Mouse (Mus musculus): ENCODE results near the gene Kif2c. TPM values are rescaled to one million over a fixed set of nuclear protein-coding genes. Genes with fewer than 3 reads are reported as not detected.
A peak's percentile ranks its signal among the peaks of the same experiment; 100 is the strongest.
"Not testable (repeated sequence)": the region's sequence is repeated elsewhere in the genome, so short reads cannot be mapped to it uniquely, and the experiment has no call there.

Gene Kif2c
- polyA plus RNA-seq, 1 experiment from 2014 or later = 108 TPM

GRCm38 (mm10) chr4:117188969-117189368 lies 6.5 kb upstream of the Kif2c start:
- 0 out of 2 replicates have a peak, but pooled peaks cover 4% of the 10 kb centered on the region for H3K4me1 ChIP-seq (replicated peaks)
- H3K9ac ChIP-seq (replicated peaks) = peak overlapping the region; percentile 51
- H3K9me3 ChIP-seq = no peaks in the 10 kb centered on the region
- no peak for ATAC-seq (ENCODE audit: insufficient number of reproducible peaks, insufficient read depth, low FRiP score, low TSS enrichment, low read depth)
- peak overlapping the region; percentile 73 for H3K27ac ChIP-seq
- no peaks in the 10 kb centered on the region for H3K36me3 ChIP-seq
- no peaks in the 10 kb centered on the region; the same call in 1 of the 2 replicates for H3K27me3 ChIP-seq
- peak overlapping the region; percentile 50 for H3K4me2 ChIP-seq
- peak overlapping the region; percentile 38 for H3K4me3 ChIP-seq (replicated peaks)
- 59% methylated on average over 3 of the region's 3 CpGs for WGBS

DNA sequence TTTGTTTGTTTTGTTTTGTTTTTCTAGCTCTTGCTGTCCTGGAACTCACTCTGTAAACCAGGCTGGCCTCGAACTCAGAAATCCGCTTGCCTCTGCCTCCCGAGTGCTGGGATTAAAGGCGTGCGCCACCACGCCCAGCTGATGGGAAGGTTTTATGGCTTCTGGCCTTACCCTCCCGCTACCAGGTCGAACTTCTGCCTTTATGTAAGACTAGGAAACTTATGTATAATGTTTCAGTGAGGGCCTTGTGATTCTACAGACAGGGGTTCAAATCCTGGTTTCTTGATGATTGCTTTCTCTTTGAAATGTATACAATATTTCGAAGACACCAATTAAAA lies 289 bp upstream of the Kif2c start:
- Histone ChIP-seq H3K4me3 (replicated peaks) (peak overlapping the region; percentile 57), H3K9ac (replicated peaks) (peak overlapping the region; percentile 65), H3K4me2 (peak overlapping the region; percentile 66), H3K27ac (peak overlapping the region; percentile 80), H3K36me3 (peaks cover 24% of the 10 kb centered on the region)
- not testable (repeated sequence) for H3K9me3 ChIP-seq; H3K27me3 ChIP-seq; H3K4me1 ChIP-seq (replicated peaks)
- peak; percentile 18; the same call in 1 of the 2 replicates for ATAC-seq (ENCODE audit: insufficient number of reproducible peaks, insufficient read depth, low FRiP score, low TSS enrichment, low read depth)
- WGBS = 12% methylated on average over 9 of the region's 9 CpGs

GRCm38 (mm10) chr4:117169936-117170335 lies 12.5 kb downstream of the Kif2c start:
- WGBS = 94% methylated on average over 5 of the region's 5 CpGs
- Histone ChIP-seq H3K27ac (no peak overlapping the region), H3K9me3 (no peaks in the 10 kb centered on the region), H3K4me2 (no peak overlapping the region), H3K9ac (replicated peaks) (no peak overlapping the region), H3K4me1 (replicated peaks) (no peaks in the 10 kb centered on the region), H3K36me3 (peaks cover 97% of the 10 kb centered on the region), H3K4me3 (replicated peaks) (no peak overlapping the region), H3K27me3 (no peaks in the 10 kb centered on the region)
- ATAC-seq (ENCODE audit: insufficient number of reproducible peaks, insufficient read depth, low FRiP score, low TSS enrichment, low read depth) = no peak

DNA sequence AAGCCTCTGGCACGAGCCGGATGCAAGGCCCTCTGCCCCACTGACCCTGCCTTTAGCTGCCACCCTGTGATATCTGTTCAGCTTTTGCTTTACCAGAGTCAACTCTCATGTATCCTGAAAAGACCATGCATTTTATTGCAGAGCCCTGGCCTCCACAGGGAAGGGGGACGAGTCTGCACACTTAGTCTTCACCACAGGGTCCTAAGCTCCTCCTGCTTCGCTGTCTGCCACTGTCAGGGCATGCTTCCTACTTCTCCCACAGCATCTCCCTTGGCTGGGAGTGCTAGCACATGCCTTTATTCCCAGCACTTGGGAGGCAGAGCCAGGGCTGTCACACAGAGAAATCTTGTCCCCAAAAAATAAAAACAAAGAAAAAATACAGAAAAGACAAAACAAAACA lies 21.3 kb downstream of the Kif2c start:
- Histone ChIP-seq H3K27ac (no peak overlapping the region), H3K9ac (replicated peaks) (no peak overlapping the region), H3K4me2 (no peak overlapping the region), H3K27me3 (no peaks in the 10 kb centered on the region), H3K9me3 (no peaks in the 10 kb centered on the region), H3K4me1 (replicated peaks) (no peaks in the 10 kb centered on the region), H3K4me3 (replicated peaks) (no peak overlapping the region), H3K36me3 (peaks cover 76% of the 10 kb centered on the region)
- WGBS = 67% methylated on average over 4 of the region's 4 CpGs
- ATAC-seq (ENCODE audit: insufficient number of reproducible peaks, insufficient read depth, low FRiP score, low TSS enrichment, low read depth) = no peak

- ATAC-seq (ENCODE audit: insufficient number of reproducible peaks, insufficient read depth, low FRiP score, low TSS enrichment, low read depth) = no peak
- Histone ChIP-seq H3K4me1 (replicated peaks) (peaks cover 5% of the 10 kb centered on the region; the same call in 1 of the 2 replicates), H3K9me3 (no peaks in the 10 kb centered on the region), H3K4me2 (no peak overlapping the region), H3K36me3 (peaks cover 69% of the 10 kb centered on the region), H3K27ac (no peak overlapping the region), H3K4me3 (replicated peaks) (no peak overlapping the region), H3K27me3 (no peaks in the 10 kb centered on the region), H3K9ac (replicated peaks) (no peak overlapping the region)
- WGBS = 84% methylated on average over 10 of the region's 10 CpGs
Observed at GRCm38 (mm10) chr4:117159666-117160065, 22.8 kb downstream of the Kif2c start.

DNA sequence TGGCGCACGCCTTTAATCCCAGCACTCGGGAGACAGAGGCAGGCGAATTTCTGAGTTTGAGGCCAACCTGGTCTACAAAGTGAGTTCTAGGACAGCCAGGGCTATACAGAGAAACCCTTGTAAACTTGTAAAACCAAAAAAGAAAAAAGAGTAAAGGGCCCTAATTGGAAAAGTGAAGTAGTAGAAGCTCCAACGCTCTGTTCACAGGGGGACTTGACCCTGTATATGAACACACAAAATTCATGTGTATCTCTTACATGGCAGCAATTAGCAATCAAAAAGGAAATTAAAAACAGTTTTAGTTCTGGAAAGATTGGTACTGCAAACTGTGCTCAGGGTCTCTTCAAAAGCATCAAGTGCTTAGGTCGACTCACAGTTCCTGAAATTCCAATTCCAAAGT lies 26.1 kb downstream of the Kif2c start:
- Histone ChIP-seq H3K9ac (replicated peaks) (no peak overlapping the region), H3K4me3 (replicated peaks) (peak overlapping the region; percentile 96), H3K36me3 (peaks cover 67% of the 10 kb centered on the region), H3K27me3 (no peaks in the 10 kb centered on the region), H3K9me3 (no peaks in the 10 kb centered on the region), H3K4me1 (replicated peaks) (peaks cover 16% of the 10 kb centered on the region; the same call in 1 of the 2 replicates), H3K4me2 (peak overlapping the region; percentile 95), H3K27ac (peak overlapping the region; percentile 96; the same call in 1 of the 2 replicates)
- WGBS = 28% methylated on average over 6 of the region's 6 CpGs
- ATAC-seq (ENCODE audit: insufficient number of reproducible peaks, insufficient read depth, low FRiP score, low TSS enrichment, low read depth) = peak; percentile 24; the same call in 1 of the 2 replicates

DNA sequence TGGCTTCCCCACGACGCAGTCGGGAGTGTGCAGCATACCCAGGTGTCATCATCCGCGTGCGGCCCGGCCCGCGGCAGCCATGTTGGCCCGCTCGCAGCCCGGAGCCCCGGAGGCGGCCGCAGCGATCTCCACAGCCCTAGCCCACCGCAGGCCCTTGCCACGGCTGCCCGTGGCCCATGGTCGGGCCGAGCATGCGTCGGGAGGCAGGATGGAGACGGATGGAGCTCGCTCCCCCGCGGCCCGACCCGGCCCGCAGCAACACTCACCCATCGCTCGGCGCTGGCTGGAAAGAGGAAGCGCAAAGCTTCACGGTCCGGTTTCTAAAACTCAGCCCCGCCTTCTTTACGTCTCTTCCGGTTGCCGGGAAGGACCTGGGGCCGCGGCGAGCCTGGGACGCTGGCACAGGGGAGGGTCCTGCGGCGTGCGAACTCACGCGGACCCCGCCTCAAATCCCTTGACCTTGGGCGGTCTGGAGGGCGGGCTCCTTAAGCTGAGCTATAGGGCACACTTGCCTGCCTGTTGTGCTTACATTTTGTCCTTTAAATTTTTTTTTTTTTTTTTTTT lies 26.6 kb downstream of the Kif2c start, which contains the start of gene Rps8:
TSS of gene Rps8 (minus strand) at position 452 of the 564 bp plus-strand sequence.
- Histone ChIP-seq H3K27ac (peak within 1 kb of the TSS; percentile 96), H3K4me3 (replicated peaks) (peak within 1 kb of the TSS; percentile 96), H3K4me2 (peak within 1 kb of the TSS; percentile 95), H3K36me3 (peaks cover 67% of the 10 kb centered on the region), H3K9me3 (no peaks in the 10 kb centered on the region), H3K27me3 (no peaks in the 10 kb centered on the region), H3K9ac (replicated peaks) (peak within 1 kb of the TSS; percentile 99), H3K4me1 (replicated peaks) (peaks cover 16% of the 10 kb centered on the region; the same call in 1 of the 2 replicates)
- ATAC-seq (ENCODE audit: insufficient number of reproducible peaks, insufficient read depth, low FRiP score, low TSS enrichment, low read depth) = peak; percentile 89
- under 1% methylated on average over 52 of the region's 52 CpGs for WGBS

- Histone ChIP-seq H3K36me3 (peaks cover 67% of the 10 kb centered on the region), H3K4me2 (peak overlapping the region; percentile 95), H3K27ac (peak overlapping the region; percentile 96), H3K27me3 (no peaks in the 10 kb centered on the region), H3K9ac (replicated peaks) (peak overlapping the region; percentile 99), H3K4me1 (replicated peaks) (peaks cover 16% of the 10 kb centered on the region; the same call in 1 of the 2 replicates), H3K4me3 (replicated peaks) (peak overlapping the region; percentile 96), H3K9me3 (no peaks in the 10 kb centered on the region)
- WGBS = 1% methylated on average over 44 of the region's 44 CpGs
- no peak for ATAC-seq (ENCODE audit: insufficient number of reproducible peaks, insufficient read depth, low FRiP score, low TSS enrichment, low read depth)
Observed at GRCm38 (mm10) chr4:117155020-117155791, 27.2 kb downstream of the Kif2c start.

- peaks cover 16% of the 10 kb centered on the region; the same call in 1 of the 2 replicates for H3K4me1 ChIP-seq (replicated peaks)
- H3K27ac ChIP-seq = no peak overlapping the region
- no peaks in the 10 kb centered on the region for H3K27me3 ChIP-seq
- 89% methylated on average over 5 of the region's 5 CpGs for WGBS
- no peak overlapping the region for H3K4me3 ChIP-seq (replicated peaks)
- H3K9ac ChIP-seq (replicated peaks) = no peak overlapping the region
- no peaks in the 10 kb centered on the region for H3K9me3 ChIP-seq
- no peak overlapping the region for H3K4me2 ChIP-seq
- peaks cover 66% of the 10 kb centered on the region for H3K36me3 ChIP-seq
- ATAC-seq (ENCODE audit: insufficient number of reproducible peaks, insufficient read depth, low FRiP score, low TSS enrichment, low read depth) = no peak
Observed at GRCm38 (mm10) chr4:117152714-117153113, 29.7 kb downstream of the Kif2c start.

- no peak for ATAC-seq (ENCODE audit: insufficient number of reproducible peaks, insufficient read depth, low FRiP score, low TSS enrichment, low read depth)
- no peaks in the 10 kb centered on the region for H3K27me3 ChIP-seq
- WGBS = 69% methylated on average over 1 of the region's 1 CpGs
- no peak overlapping the region for H3K4me3 ChIP-seq (replicated peaks)
- H3K9ac ChIP-seq (replicated peaks) = no peak overlapping the region
- no peak overlapping the region for H3K4me2 ChIP-seq
- peaks cover 66% of the 10 kb centered on the region for H3K36me3 ChIP-seq
- H3K27ac ChIP-seq = no peak overlapping the region
- H3K4me1 ChIP-seq (replicated peaks) = peaks cover 16% of the 10 kb centered on the region; the same call in 1 of the 2 replicates
- no peaks in the 10 kb centered on the region for H3K9me3 ChIP-seq
Observed at GRCm38 (mm10) chr4:117151416-117151815, 31.0 kb downstream of the Kif2c start.

DNA sequence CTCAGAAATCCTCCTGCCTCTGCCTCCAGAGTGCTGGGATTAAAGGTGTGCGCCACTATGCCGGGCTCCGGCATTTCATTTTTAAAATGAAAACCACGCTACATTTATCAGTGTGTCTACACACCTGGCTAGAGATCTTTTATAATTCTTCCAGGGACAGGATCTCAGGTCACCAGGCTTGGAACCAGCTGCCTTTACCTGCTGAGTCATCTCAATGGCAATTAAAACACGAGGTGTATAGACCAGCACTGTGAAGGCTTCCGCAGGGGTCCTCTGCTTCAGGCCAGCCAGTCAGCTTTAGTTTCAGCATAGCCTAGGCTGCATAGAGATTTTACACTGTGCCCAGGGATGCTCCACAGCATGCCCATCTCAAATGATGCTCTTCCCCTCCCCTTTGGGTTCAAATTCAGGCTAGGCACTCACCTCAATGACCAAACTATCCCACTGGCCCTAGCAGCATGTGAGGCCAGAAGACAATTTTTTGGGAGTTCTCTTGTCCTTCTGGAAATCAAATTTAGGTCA lies 32.2 kb downstream of the Kif2c start:
- Histone ChIP-seq H3K27ac (0 out of 2 replicates have a peak overlapping the region, but pooled peaks have one; percentile 29), H3K9me3 (no peaks in the 10 kb centered on the region), H3K4me2 (no peak overlapping the region), H3K4me1 (replicated peaks) (peaks cover 16% of the 10 kb centered on the region; the same call in 1 of the 2 replicates), H3K27me3 (no peaks in the 10 kb centered on the region), H3K36me3 (peaks cover 65% of the 10 kb centered on the region), H3K4me3 (replicated peaks) (no peak overlapping the region), H3K9ac (replicated peaks) (no peak overlapping the region)
- 0 out of 2 replicates have a peak, but pooled peaks have one; percentile 23 for ATAC-seq (ENCODE audit: insufficient number of reproducible peaks, insufficient read depth, low FRiP score, low TSS enrichment, low read depth)
- 88% methylated on average over 6 of the region's 6 CpGs for WGBS
